Mouse (Mus musculus) MEL (cell line): Measurements from ENCODE around the gene Nsun6.

ENCODE experiments used
- CTCF ChIP-seq, 3 experiments: IDR thresholded peaks in 2 of 3; conservative IDR thresholded peaks in 1 of 3; 2 replicates each; pipeline ENCODE4 v1.5.1; 2011 to 2012; ENCODE audit warnings: low read length in 3 of 3, low read depth in 2 of 3, mild to moderate bottlenecking in 2 of 3, improper control_type of control experiment in 1 of 3, inconsistent platforms in 1 of 3, mixed read lengths in 1 of 3, moderate library complexity in 1 of 3; ENCODE audit not compliant: control insufficient read depth in 1 of 3, insufficient read depth in 1 of 3, poor library complexity in 1 of 3, severe bottlenecking in 1 of 3
- TBP ChIP-seq: IDR thresholded peaks from 2 replicates; pipeline ENCODE4 v1.8.0; 2011; ENCODE audit warnings: low read depth, low read length, improper control_type of control experiment
- TCF12 ChIP-seq: IDR thresholded peaks from 2 replicates; pipeline ENCODE4 v1.6.1; 2014; ENCODE audit warnings: low read depth, mild to moderate bottlenecking, inconsistent platforms, low read length, improper control_type of control experiment, moderate library complexity

DNA sequence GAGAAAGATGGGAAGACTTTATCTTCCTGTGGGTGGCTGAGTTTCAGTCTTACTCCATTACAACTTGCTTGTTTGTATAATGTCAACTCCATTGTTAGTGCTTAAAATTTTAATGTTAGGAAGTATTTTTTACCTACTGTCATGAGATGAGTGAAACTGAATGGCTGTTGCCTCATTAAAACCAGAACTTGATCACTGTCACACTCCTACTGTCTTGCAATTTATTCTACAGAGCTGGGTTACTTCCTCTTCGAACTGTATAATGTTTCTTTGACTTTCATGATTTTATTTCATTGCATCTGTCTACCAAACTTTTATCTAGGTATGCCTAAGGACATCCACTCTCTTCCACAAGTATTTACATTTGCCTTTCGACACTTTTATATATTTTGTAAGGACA lies 93.4 kb downstream of the Nsun6 start:
- TF ChIP-seq TCF12 (no peak), CTCF (IDR thresholded peaks at IDR 0.05 in 2 of 3, conservative IDR thresholded peaks at IDR 0.05 in 1 of 3; ENCODE audit: control insufficient read depth in 1 of 3, insufficient read depth in 1 of 3, low read depth in 2 of 3, low read length in 3 of 3, poor library complexity in 1 of 3, severe bottlenecking in 1 of 3) (no peak), TBP (no peak)
